Mouse (Mus musculus) layer of hippocampus, postnatal 10 days (tissue): ENCODE measurements at regions not wholly inside any gene's neighbourhood (a gene's known extent, or its start where the extent isn't known, plus 50 kb on each side); places are given as distances from the start of the nearest gene placed in this dataset.

Experiments
- DNase-seq, 2 experiments: peaks; one replicate each; pipeline ENCODE4 v3.0.0; 2021; ENCODE audit warnings: low spot score in 2 of 2

- DNase-seq, result no peak
Measured at GRCm38 (mm10) chr3:31394533-31394932, 84.4 kb upstream of the Slc7a14 start.

- DNase-seq, result no peak
Measured at GRCm38 (mm10) chr3:31389955-31390354, 79.8 kb upstream of the Slc7a14 start.

- no peak for DNase-seq
Measured at GRCm38 (mm10) chr3:31375678-31376077, 65.5 kb upstream of the Slc7a14 start.

- DNase-seq, result no peak
Measured at GRCm38 (mm10) chr3:31374061-31374460, 63.9 kb upstream of the Slc7a14 start.

- DNase-seq, result no peak
Measured at GRCm38 (mm10) chr3:31368259-31368658, 58.1 kb upstream of the Slc7a14 start.
